Mouse (Mus musculus) megakaryocyte, embryonic 14.5 days (primary cell): ENCODE measurements around the gene Smurf1.

ENCODE experiments used
- FLI1 ChIP-seq: IDR thresholded peaks from 2 replicates; pipeline ENCODE4 v1.6.1; 2012; ENCODE audit warnings: low read length, inconsistent platforms, mixed read lengths
- GATA1 ChIP-seq: IDR thresholded peaks from 3 replicates; pipeline ENCODE4 v1.6.1; 2012; ENCODE audit warnings: mixed read lengths, low read length, inconsistent platforms, borderline replicate concordance

GRCm38 (mm10) chr5:145008878-145009659 is 43.4 kb upstream of the Smurf1 start:
- TF ChIP-seq GATA1 (no peak), FLI1 (no peak)
